Mouse (Mus musculus) kidney, postnatal 36 days (tissue): Measurements from ENCODE around the gene Shroom1.
"Not testable (repeated sequence)": the region's sequence is repeated elsewhere in the genome, so short reads cannot be mapped to it uniquely, and the experiment has no call there.

Experiments used
- DNase-seq, 2 experiments: peaks; one replicate each; pipeline ENCODE4 v3.0.0; 2021 to 2022; ENCODE audit warnings: mixed read lengths in 2 of 2

Gene Shroom1

DNA sequence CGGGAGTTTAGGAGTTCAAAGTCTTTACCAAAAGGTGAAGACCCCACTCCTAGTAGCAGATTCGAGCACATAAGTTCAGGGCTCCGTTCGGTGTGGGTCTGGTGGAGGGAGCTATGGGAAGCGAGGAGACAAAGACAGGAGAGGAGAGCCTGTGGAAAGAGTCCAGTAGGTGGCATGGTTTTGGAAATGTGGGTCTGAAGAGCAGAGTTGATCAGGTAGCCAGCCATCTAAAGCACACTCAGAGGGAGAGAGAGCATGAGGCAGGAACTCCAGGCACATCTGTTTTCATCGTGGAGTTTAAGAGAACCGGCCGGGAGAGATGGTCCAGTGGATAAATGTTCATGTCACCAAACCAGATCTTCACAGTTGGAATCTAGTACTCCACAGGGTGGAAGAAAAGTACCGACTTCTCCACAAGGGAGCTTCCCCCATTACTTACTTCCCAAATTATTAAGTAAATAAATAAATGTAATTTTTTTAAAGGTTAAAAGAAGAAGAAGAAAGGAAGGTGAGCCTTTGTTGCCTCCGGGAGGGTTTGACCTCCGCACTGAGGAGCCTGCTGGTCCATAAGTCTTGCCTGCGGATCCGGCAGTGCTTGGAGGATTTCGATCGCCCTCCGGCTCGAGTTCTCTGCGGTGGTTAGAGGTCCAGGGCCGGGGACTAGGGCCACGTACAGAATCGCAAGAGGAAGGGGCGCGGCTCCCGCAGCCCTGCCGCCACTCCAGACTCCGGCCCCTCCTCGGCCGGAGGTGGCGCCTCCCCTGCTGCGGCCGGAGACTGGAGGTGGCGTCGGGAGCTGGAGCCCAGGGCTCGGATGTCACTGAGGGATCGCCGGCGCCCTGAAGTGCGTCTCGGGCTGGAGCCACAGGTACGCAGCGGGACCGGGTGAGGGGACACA lies at the start of gene Shroom1, which contains the start of gene Gm10447:
Gene Shroom1 (plus strand): TSS at position 732 of the 898 bp plus-strand sequence.
Gene Gm10447 (minus strand): TSS at position 637 of the 898 bp plus-strand sequence.
- DNase-seq, result peak; percentile 56 to 75

DNA sequence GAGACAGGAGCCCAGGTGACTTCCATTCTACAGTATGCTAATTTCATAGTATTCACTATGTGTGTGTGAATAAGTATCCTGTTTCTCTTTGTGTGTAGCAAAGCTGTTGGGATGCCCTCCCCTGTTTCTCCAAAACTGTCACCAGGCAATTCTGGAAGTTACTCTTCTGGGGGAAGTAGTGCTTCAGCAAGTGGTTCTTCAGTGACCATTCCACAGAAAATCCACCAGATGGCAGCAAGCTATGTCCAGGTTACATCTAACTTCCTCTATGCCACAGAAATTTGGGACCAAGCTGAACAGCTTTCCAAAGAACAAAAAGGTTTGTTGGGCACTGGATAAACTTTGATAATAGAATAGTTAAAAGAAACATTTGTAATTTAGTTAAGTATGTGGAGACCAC lies 45.3 kb upstream of the Shroom1 start:
- DNase-seq, result peak in 1 of 2 experiments; percentile 33

DNA sequence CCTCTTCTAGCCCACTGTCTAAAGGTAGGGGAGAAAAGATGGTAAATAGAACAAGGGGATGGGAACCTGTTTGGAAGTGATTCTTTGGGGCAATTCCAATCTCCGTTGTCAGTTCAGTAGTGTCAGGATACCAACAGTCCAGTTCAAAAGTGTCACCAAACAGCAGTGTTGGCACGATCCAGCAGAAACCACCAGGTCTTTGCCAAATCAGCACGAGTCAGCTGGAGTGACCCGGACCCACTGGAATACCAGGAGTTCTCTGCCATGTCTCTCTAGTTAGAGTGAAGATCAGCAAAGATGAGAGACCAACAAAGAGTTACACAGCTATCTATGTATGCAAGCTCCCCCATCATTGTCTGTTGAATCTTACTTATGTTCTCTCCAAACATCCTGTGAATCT lies 43.1 kb upstream of the Shroom1 start:
- no peak for DNase-seq

DNA sequence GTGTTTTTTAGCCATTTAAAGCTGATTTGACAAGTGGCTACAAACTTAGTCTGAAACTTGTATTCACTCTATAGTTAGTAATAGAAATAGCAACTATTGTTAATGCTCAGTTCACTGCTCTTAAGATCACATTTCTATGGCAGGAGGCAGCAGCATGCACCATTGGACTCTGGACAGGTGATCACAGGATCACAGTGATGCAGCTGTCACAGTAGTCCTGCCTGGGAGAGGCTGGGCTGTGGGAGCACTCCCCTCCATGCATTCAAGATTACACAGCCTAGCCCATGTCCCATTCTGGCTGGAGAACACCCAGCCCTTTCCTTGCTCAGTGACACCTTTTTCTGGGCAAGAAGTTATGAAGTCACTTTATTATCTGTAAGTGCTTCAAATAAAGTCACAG lies 39.0 kb upstream of the Shroom1 start:
- no peak for DNase-seq

DNA sequence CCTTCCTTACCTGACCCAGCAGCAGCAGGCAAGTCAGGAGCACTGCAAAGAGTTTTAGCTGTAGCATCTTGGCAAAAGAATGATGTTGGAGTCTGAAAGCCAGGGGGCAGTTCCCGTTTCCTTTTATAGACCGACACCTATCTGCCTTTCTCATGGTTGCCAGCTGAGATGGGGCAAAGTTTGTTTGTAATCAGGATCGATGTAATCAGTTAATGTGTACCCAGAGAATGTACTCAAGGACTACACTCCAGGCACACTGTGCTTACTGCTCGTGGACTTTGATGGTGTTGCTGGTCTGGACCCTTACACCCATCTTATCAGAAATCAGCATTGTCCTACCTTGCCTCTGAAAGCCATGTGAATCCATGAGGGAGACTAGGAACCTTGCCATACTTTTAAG lies 34.0 kb upstream of the Shroom1 start, which contains the start of gene Leap2:
Gene Leap2 (minus strand): TSS at position 135 of the 400 bp plus-strand sequence.
- peak; percentile 20 to 57 for DNase-seq

DNA sequence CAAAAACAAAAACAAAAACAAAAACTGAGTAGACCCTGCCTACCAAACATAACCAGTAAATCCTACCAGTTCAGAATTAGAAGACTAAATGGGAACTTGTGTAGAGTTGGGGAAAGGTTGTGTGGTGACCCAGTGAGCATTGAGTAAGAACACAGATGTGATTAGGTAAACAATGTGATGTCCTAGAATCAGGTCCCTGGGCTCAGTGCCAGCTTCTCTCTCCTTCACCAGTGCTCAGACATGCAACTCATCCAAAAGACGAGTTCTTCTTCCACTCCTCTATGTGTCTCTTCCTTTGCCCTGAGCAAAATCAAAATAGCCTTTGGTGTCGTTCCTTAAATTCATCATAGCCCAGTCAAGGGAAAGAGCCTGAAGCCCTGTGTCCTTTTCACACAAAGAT lies 32.2 kb upstream of the Shroom1 start:
- peak; percentile 33 to 42 for DNase-seq

DNA sequence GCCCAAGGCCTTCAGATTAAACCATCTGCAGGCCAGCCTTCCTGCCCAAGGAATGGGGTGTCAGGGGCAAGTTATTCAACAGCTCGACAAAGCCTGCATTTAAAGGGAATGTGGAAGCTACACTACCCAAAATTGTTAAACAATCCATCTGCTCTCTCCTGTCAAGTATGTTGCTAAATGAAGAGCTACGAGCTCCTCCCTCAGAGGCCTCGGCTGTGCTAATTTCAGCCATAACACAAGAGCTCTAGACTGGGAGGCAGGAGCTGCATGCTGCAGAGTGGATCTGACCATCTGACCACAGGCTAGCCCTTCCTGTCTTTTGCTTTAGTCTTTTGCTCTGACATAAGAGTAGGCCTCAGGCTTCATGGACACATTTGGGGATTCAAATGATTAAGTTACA lies 31.8 kb upstream of the Shroom1 start:
- no peak for DNase-seq

DNA sequence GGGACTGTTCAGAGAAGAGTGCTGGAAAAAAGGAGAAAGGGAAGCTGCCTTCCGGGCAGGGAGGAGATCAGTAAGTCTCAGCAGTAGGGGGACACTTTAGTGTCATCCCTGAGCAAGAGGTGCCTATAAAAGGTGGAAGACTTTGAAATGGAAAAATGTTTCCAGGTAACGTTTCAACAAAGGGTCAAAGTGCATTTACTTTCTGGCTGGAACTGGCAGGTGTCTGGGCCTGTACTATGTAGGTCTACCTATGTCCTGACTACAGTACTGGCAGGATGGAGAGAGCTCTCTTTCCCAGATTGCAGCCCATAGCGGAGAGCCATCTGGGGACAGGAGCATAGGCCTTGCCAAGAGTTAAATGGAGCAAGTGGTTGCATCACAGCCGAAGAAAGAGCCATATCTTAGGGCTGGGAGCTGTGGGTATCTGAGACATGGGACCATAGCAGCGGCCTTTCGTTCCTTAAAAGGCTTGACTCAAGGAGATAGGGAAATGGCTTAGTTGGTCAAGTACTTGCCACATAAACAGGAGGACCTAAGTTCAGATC lies 31.2 kb upstream of the Shroom1 start:
- DNase-seq, result peak in 1 of 2 experiments; percentile 18

DNA sequence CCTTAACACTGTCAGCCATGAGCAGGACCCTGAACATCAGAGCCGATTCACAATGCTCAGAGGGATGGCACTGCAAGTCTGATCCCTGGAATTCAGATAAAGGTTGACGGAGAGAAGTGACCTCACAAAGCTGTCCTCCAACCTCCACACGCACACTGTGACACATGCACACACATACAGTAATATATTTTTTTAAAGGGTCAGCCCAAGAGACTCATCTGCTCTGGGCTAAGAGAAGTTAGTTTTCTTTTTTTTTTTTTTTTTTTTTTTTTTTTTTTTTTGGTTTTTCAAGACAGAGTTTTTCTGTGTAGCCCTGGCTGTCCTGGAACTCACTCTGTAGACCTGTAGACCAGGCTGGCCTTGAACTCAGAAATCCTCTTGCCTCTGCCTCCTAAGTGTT lies 30.1 kb upstream of the Shroom1 start:
- not testable (repeated sequence) for DNase-seq

DNA sequence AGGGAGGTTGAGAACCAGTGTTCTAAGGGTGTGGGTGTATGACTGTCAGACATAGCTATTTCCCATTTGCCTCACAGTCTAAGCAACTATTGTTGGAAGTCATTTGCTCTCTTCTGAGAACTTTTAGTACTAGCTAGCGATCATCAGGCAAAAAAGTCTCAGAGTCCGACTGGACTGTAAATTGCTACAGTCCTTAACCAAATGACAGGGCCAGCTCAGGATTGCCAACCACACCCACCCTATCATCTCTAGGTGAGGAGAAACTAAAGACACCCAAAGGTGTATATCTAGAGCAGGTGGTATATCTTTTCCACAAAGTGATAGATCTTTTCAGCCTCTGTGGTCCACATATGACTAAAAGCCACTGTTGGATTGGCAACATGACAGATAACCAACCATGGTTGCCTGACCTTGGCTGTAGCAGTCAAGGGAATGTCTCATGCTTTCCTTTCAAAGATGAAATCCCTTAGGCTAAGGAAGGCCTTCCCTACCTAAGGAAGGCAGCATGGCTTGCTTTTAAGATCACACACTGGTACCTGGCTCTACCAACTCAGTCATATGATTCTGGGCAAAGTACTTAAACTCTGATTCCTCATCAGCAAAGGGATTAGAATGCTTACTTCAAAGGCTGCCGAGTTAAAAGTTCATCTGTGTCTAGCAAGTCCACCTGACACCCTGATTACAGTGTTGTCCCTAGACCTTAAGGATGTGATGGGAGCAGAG lies 28.9 kb upstream of the Shroom1 start:
- DNase-seq, result peak in 1 of 2 experiments; percentile 30

DNA sequence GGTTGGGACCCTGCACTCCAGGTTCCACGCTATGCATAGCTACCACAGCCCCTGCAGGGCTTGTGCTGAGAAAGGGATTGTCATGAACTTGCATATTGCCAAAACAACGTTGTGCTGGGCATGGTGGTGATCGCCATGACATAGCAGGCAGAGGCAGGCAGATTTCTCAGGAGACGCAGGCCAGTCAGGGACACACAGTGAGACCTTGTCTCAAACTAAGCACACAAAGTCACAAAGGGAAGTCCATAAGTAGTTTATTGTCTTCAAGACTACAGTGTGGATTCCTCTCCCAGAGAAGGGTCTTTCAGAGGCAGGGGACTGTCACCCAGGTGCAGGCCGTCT lies 28.3 kb upstream of the Shroom1 start:
- no peak for DNase-seq

DNA sequence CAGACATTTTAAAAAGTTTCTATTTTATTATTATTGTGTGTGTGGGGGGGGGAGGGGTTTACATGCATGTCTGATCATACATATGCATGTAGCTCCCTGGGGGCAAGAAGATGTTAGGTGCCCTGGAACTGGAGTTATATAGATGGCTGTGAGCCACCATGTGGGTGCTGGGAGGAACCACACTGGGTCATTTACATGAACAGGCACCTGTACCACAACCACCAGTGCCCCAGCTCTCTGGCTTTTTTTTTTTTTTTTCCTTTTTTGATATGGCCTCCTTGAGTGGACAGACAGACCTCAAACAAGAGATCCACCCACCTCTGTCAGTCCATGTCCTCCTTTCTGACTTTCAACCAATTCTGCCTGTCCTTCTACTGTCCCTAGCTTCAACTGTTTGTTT lies 27.8 kb upstream of the Shroom1 start:
- DNase-seq, result no peak

DNA sequence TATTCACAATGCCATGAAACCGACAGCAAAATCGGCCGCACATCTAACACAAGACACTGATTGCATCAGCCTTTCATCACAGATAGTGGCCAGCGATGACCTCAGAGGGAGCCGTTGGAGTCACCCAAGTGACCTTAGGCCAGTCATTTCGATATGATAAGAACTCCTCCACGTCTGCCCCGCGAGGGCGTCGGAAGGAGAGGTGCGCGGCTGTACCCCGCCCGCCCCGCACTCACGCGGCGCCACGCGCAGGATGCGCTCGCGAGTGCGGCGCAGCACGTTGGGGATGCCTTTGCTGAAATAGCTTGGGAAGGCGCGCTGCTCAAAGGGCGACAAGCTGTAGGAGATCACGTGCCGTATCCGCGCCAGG lies 26.7 kb upstream of the Shroom1 start:
- DNase-seq, result no peak

DNA sequence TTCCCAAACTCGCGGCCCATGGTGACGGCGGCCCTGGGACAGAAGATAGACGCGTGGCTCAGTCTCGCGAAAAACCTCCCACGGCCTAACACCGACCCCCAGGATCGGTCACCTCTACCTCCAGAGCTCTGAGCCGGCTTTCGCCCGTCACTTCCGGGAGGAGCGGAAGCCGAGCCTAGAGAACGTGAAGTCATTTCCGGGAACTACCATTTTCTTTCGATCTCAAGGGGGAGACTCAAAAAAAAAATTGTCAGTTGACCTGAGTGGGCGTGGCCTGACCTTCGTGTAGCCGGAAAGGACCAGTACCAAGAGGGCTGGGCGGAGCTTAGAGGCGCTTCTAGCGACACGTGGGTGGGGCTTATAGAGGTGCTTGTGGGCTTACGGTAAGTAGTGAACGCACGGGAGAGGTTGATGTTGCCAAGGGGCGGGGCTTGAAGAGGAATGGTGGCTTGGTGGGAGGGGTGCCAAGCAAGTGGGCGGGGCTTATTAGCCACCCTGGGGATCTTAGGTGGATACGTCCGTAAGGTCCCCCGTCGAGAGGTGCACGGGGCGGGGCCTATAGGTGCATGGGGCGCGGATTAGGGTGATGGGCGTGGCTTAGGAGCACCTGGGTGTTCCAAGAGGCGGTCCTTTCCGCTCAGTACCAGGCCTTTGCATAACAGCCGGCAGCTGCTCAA lies 26.2 kb upstream of the Shroom1 start, which contains the start of the genes Uqcrq and Gdf9:
Gene Uqcrq (minus strand): TSS at position 162 of the 677 bp plus-strand sequence.
Gene Gdf9 (plus strand): TSS at position 354 of the 677 bp plus-strand sequence.
- DNase-seq, result peak; percentile 100

DNA sequence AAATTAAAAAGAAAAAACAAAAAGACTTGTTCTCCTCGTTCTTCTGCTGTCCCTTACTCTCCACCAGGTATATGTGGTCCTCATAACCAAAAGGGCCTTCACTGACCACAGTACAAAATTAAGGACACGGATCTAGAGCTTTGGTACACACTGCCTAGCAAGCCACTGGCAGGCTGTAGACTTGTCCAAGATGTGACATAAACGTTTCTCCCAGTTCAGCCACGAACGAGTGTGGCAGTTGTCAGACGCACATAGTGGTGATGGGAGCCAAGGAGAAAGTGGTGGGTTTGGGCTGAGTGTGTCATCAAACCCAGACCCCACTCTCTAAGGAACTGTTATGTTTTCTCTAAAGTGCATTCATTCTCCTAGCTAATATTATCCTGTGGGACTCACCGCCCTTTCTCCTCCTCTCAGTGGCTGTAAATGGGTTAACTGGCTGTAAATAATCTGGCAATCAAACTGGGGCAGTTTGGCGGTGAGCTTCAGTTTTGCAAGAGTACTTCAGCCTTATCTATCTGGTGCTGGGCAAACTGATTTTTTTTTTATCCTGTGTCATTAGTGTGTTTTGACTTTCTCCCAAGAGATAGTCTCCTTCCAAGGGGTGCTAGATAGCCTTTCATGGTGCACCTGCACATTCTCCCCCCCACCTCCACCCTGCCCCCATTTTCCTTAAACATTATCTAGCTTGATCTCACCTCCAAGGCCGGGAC lies 25.5 kb upstream of the Shroom1 start:
- DNase-seq, result no peak

DNA sequence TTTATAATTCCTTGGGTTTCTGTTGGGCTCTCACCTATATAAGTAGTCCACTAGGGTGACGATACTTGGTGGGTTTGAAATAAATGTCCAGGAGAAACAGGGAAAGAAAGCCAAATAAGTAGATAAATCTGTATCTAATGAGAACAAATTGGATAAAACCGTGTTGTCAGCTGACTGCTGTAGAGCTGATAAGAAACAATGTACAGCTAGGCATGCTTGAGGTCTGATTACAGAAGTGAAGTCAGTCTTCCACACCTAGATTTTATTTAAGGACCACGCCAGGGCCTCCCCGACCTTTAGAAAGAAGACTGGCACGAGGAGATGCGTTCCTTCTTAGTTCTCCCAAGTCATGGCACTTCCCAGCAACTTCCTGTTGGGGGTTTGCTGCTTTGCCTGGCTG lies 23.9 kb upstream of the Shroom1 start:
- no peak for DNase-seq

DNA sequence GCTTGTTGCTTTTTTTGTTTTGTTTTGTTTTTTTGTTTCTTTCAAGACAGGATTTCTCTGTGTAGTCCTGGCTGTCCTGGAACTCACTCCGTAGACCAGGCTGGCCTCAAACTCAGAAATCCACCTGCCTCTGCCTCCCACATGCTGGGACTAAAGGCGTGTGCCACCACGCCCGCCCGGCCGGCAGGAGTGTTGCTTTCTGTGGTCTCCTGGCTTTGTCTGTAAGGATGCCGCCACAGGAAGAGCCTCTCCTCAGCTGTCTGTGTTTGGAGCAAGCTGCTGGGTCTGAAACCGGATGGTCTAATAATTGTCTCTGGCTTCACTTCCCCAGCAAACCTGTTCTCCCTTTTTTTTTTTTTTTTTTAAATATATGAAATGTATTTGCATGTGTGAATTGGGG lies 21.5 kb upstream of the Shroom1 start:
- DNase-seq, result no peak

DNA sequence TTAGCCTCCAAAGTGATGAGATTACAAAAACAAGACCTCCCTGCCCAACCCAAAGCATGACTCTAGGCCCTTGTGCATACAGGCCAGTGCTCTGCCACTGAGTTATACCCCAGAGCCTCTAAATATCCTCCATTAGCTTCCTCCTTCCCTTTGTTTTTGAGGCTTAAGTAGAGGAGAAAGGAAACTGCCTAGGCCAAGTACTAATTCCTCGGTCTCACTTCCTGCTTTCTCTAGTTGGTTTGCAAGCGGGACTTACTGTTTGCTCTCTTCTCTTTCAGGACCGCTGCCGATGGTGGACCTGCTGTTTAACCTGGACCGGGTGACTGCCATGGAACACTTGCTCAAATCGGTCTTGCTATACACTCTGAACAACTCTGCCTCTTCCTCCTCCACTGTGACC lies 20.7 kb upstream of the Shroom1 start:
- no peak for DNase-seq

DNA sequence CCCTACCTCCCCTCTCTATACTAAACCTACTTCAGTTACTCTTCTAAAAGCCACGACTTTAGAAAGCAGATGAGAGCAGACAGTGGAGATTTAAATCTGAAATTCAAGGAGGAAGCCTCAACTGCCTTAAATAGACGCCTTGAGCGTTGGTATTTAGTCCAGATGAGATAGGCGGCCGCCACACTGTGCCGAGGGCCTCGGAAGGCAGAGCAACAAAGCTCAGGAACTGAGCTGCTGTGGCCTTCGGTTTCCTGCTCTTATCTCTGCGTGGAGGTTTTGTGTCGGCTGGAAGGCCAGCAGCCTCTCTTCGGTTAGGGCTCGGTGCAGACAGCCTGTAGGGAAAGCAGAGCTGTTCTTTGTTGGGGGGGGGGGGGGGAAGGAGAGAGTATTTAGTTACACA lies 15.1 kb upstream of the Shroom1 start:
- no peak for DNase-seq

DNA sequence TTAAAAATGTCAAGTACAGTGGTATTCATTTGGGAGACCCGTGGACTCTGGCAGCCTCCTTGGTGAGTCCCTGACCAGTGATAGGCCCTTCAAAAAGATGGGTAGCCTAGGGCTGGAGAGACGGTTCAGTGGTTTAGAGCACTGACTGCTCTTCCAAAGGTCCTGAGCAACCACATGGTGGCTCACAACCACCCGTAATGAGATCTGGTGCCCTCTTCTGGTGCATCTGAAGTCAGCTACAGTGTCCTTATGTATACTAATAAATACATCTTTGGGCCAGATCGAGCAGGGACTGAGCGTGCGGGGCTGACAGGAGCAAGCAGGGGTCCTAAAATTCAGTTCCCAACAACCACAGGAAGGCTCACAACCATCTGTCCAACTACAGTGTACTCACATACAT lies 13.1 kb upstream of the Shroom1 start:
- DNase-seq, result peak in 1 of 2 experiments; percentile 70

DNA sequence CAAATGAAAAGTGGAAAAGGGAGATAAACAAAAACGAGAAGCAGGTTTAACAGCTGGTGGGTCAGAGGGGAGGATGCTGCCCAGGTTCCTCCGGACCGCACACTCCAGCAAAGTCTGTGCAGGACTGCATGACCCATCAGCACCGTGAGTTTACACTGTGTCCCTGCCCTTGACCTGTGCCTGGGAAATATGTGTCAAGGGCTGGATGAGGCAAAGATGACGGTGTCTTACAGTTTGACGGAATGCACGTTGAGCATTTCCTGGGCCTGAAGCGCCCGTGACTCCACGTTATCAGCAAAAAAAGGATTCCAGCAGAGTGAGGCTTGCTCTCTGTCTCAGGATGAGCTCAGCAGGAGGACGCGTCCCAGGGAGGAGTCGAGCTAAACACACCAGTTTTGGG lies 11.4 kb upstream of the Shroom1 start:
- DNase-seq, result no peak

DNA sequence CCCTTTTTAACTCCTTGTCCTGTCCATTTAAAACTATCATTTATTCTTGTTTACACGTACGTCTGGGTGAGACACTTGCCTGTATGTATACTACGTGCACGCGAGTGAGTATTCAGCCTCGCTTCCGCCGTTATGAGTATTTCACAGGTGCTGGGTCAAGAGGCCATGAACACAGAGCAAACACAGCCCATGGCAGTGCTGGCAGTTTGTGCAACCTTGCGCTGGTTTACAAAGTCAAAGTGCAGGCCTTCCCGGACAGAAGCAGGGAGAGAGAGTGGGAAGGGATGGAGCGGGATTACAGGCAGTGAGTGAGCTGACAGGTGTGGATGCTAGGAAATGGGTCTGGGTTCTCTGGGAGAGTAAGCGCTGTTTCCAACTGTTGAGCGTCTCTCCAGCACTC lies 10.8 kb upstream of the Shroom1 start:
- no peak for DNase-seq
